Mouse (Mus musculus) testis, adult 2 months (tissue): Measurements from ENCODE around the gene Gm20388.

ENCODE experiments used
- CTCF ChIP-seq: fragments of 200-500 bp; IDR thresholded peaks from 2 replicates; pipeline ENCODE4 v1.5.1; 2012; ENCODE audit warnings: low read depth, mild to moderate bottlenecking, inconsistent platforms, low read length, moderate library complexity; ENCODE audit not compliant: control insufficient read depth, insufficient read depth, insufficient replicate concordance
- POLR2A ChIP-seq: fragments of 200-500 bp; IDR thresholded peaks from 2 replicates; pipeline ENCODE4 v1.6.1; 2012; ENCODE audit warnings: low read depth, mild to moderate bottlenecking, inconsistent platforms, low read length, moderate library complexity; ENCODE audit not compliant: control insufficient read depth

GRCm38 (mm10) chr8:121391254-121391653 lies 1480.6 kb downstream of the Gm20388 start:
- TF ChIP-seq POLR2A (no peak), CTCF (no peak)
